ENCODE assay signal across 8 mouse cellular contexts in the genomic region with DNA sequence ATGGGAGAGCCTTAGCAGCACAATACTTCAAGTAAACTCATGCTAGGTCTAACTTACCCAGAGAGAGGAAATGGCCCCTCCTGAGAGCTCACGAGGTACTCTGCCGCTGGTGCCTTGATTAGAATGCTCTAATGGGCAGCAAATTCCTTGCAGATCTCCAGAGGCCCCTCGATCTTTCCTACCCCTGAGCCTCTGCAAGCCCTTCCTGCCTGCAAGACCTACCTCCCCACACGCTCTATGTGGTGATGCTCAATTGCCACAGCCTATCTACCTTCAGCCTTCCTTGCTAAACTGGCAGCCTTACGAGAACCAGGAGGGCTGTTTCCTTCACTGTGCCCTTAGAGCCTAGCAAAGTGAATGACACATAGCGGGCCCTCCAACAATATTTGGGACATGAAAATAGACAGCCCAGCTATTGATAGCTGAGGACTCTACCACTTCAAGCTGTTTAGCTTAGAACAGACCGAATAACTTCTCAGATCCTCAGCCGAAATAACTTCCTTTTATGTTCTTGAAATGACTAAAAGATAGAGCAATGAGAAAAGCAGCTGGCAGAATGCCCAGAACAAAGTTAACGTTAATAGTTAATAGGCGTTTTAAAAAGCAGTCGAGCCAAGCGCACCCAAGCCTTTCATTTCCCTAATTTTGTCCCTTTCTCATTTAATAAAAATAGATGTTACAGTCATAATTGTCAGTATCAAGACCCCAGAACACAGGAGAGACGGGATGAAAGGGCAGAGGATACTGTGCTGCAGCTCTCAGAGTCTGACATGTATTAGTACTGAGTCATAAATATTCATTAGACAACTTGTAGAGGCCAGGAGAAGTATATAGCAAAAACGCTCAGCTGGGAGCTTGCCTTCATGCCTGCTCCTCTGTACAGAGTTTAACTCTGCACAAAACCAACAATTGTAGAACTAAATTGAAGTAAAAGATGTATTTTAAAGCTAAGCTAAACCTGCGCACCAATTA. TPM values are rescaled to one million over a fixed set of nuclear protein-coding genes. Genes with fewer than 3 reads are reported as not detected.
A peak's percentile ranks its signal among the peaks of the same experiment; 100 is the strongest.
DNase-seq lines count a peak whose midpoint lies in the region; ATAC-seq and TF ChIP-seq lines count a peak whose summit lies in the region.

No protein-coding gene starts in this region.

- intact Hi-C loops in gastrocnemius, postnatal 14 days (cut with DNase I; ENCODE audit: low total_unique reads) = no loop called here

- no peaks in the 10 kb centered on the region for H3K9me3 ChIP-seq in kidney, postnatal 0 days (replicated peaks; ENCODE audit: low read length)
- no peaks in the 10 kb centered on the region for H3K9me3 ChIP-seq in stomach, embryonic 15.5 days

- H3K36me3 ChIP-seq in kidney, postnatal 0 days (ENCODE audit: insufficient read depth, low read length) = no peaks in the 10 kb centered on the region
- H3K36me3 ChIP-seq in stomach, embryonic 15.5 days = no peaks in the 10 kb centered on the region

- peak; percentile 48 for DNase-seq in adrenal gland, postnatal 10 days
- no peak for DNase-seq in adrenal gland, adult 8-10 months
- DNase-seq in spleen, postnatal 36 days (ENCODE audit: low spot score in 2 of 2) = peak; percentile 57 to 68
- DNase-seq in spleen, adult 18-20 months = no peak
- DNase-seq in kidney, postnatal 0 days (ENCODE audit: low spot score) = peak; percentile 78
- DNase-seq in gastrocnemius, postnatal 14 days = no peak
- DNase-seq in urinary bladder, postnatal 36 days (ENCODE audit: low spot score in 2 of 2) = no peak

- 0 out of 2 replicates have a peak, but pooled peaks cover 14% of the 10 kb centered on the region for H3K4me1 ChIP-seq in kidney, postnatal 0 days (replicated peaks; ENCODE audit: insufficient read depth, low read length)
- peaks cover 15% of the 10 kb centered on the region for H3K4me1 ChIP-seq in stomach, embryonic 15.5 days

- H3K27me3 ChIP-seq in kidney, postnatal 0 days (ENCODE audit: insufficient read depth, low read length) = no peaks in the 10 kb centered on the region
- no peaks in the 10 kb centered on the region for H3K27me3 ChIP-seq in stomach, embryonic 15.5 days (replicated peaks)

- H3K27ac ChIP-seq in kidney, postnatal 0 days = no peak overlapping the region; the same call in 1 of the 2 replicates
- peak overlapping the region; percentile 65 for H3K27ac ChIP-seq in stomach, embryonic 15.5 days

- peak overlapping the region; percentile 28; the same call in 1 of the 2 replicates for H3K4me2 ChIP-seq in kidney, postnatal 0 days (ENCODE audit: low read length)
- H3K4me2 ChIP-seq in stomach, embryonic 15.5 days = peak overlapping the region; percentile 21

- no peak for TF ChIP-seq CTCF in kidney, postnatal 0 days (IDR thresholded peaks at IDR 0.05; ENCODE audit: low read depth)

- no peak for ATAC-seq in kidney, postnatal 0 days (replicated peaks; ENCODE audit: low FRiP score, low read depth)
- ATAC-seq in stomach, embryonic 15.5 days (ENCODE audit: insufficient read depth, low FRiP score, low read depth) = no peak

- no peak overlapping the region for H3K4me3 ChIP-seq in kidney, postnatal 0 days (replicated peaks; ENCODE audit: low read depth, low read length)
- H3K4me3 ChIP-seq in stomach, embryonic 15.5 days (replicated peaks) = no peak overlapping the region

- H3K9ac ChIP-seq in kidney, postnatal 0 days (ENCODE audit: low read depth, low read length) = no peak overlapping the region
- H3K9ac ChIP-seq in stomach, embryonic 15.5 days = no peak overlapping the region

- WGBS in kidney, postnatal 0 days = 34% methylated on average over 15 of the region's 15 CpGs
- 22% methylated on average over 15 of the region's 15 CpGs for WGBS in stomach, embryonic 15.5 days

RNA-seq across cellular contexts. Expression of a gene that starts 17.9 kb away (rescaled TPM):
- total RNA-seq in adrenal gland, postnatal 10 days (2021) = 10 to 100 TPM; 78.8 to 86.7 TPM
- total RNA-seq in adrenal gland, adult 8-10 months (2022) = 100 to 1,000 TPM in 3 of 4 experiments, 10 to 100 TPM in 1; 99.9 to 119 (median 108) TPM
- polyA plus RNA-seq in kidney, postnatal 0 days (2015; fragmentation: Nextera tagmentation; extraction: Ambion mirVana) = 89.7 and 93.2 TPM in 2 replicates
- 93.1 and 94.8 TPM in 2 replicates for polyA plus RNA-seq in stomach, embryonic 15.5 days (2015; fragmentation: Nextera tagmentation; extraction: Ambion mirVana)
- 10 to 100 TPM; 30.7 to 32.7 TPM for total RNA-seq in gastrocnemius, postnatal 14 days (2021)

Comparison
In these comparisons a context has a peak if more than half of its experiments do, and no peak if none do; other contexts are left out.
1. DNase-seq: peak in adrenal gland, postnatal 10 days (single experiment), spleen, postnatal 36 days (2 of 2) and kidney, postnatal 0 days (single experiment); none in adrenal gland, adult 8-10 months (single experiment), spleen, adult 18-20 months (0 of 2), gastrocnemius, postnatal 14 days (single experiment) and urinary bladder, postnatal 36 days (0 of 2).